Mouse (Mus musculus) layer of hippocampus, postnatal 25 days (tissue): ENCODE measurements at regions not wholly inside any gene's neighbourhood (a gene's known extent, or its start where the extent isn't known, plus 50 kb on each side); places are given as distances from the start of the nearest gene placed in this dataset.
A peak's percentile ranks its signal among the peaks of the same experiment; 100 is the strongest.

Experiments
- DNase-seq, 2 experiments: peaks; one replicate each; pipeline ENCODE4 v3.0.0; 2022; ENCODE audit warnings: mixed read lengths in 2 of 2, low spot score in 1 of 2; ENCODE audit errors: extremely low spot score in 1 of 2

DNA sequence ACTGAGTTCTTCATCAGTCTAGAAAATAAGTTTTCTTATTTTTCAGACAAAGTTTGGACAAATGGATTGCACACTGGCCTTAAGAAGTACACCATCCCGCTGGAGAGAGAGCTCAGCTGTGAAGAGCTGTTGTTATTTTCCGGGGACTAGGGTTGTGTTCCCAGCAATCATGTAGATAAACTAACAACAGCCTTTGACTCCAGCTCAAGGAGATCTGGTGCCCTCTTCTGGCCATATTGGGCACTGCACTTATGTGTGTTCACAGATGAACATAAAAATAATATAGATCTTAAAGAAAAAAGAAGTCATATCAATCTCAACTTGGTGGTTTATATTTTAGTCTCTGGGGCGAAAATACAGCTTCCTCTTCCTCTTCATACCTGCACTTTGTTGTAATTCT is 633.0 kb downstream of the Dok5 start:
- DNase-seq: peak in 1 of 2 experiments; percentile 4

- DNase-seq: no peak
Measured at GRCm38 (mm10) chr2:171363381-171363780, 631.8 kb downstream of the Dok5 start.

DNA sequence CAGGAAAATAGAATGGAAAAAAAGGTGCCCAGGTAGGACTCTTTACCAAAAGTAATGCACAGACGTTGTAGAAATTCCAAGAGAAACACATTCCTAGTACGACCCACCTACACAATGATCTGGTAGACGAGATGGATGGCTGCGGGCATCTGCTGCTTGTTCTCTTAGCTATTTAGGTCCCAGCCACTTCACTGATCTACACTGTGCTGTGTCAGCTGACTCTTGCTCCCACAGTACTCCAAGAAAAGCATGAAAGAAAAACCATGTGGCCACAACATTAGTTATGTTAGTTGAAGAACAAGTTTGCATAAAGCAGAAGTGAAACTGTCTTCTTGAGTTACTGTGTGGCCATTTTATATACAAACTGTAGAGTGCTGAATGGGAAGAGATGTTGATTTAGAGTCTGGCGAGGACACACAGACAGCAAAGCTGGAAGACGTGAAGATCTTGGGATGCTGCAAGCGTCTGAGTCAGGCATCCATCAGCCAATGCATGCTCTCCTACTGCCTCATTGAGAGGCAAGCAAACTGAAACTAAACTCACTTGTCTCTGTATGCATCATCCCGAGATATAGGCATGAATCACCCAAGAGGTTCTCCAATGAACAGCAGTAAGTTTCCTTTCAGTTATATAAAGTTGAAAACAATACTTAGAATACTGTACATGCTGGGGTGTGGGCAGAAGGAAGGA is 626.6 kb downstream of the Dok5 start:
- DNase-seq: no peak

- no peak for DNase-seq
Measured at GRCm38 (mm10) chr2:171348156-171348555, 616.5 kb downstream of the Dok5 start.

DNA sequence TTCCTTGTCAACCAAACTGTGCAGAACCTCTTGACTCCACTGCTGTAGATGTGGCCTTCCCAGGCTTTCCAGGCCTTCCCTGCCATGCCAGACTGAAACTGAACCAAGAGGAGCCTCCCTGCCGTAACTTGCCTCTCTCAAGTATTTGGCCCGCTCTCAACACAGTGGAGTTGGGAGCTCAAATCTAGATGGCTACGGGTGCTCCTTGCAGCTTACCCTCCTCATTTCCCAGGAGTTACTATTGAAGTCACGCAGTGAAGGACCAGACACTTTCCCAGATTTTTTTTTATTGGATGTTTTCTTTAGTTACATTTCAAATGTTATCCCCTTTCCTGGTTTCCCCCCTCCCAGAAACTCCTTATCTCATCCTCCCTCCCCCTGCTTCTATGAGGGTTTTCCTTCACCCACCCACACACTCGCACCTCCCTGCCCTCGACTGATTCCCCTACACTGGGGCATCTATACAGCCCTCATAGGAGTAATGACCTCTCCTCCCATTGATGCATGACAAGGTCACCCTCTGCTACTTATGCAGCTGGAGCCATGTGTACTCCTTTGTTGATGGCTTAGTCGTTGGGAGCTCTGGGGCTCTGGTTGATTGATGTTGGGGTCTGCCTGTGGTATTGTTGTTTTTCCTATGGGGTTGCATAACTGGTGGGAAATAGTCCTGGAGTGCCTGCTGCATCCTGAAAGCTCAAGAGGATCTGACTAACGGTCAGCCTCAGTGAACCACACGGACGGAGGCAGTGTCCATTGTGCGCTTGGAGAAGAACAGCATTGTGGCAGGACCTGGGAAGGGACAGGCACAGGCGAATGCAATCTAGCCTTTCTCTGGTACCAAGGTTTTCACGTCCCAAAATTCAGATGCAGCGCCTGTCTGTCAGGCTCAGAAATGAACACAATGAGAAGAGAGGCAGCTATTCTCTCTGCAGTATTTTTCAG is 602.5 kb downstream of the Dok5 start:
- no peak for DNase-seq

- DNase-seq: no peak
Measured at GRCm38 (mm10) chr2:171332826-171333225, 601.2 kb downstream of the Dok5 start.

- DNase-seq: no peak
Measured at GRCm38 (mm10) chr2:171331529-171331928, 599.9 kb downstream of the Dok5 start.

- no peak for DNase-seq
Measured at GRCm38 (mm10) chr2:171326909-171327308, 595.3 kb downstream of the Dok5 start.

DNA sequence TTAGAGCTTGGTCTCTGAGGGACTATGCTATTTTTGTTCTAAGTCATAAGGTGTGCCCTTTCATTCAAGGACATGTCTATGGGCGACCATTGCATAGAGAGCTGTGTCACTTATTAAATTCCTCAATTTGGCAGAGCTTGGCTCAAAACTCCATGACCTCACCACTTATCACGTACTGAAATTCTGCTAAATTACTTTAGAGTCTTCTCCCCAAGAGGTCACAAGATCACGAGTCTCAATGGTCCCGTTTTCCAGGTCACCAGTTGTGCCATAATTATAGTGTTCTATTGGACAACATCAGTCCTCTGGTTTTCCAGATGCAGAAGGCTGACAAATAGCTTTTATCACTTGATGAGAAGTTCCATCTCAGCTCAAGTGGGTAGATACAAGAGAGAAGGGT is 576.9 kb downstream of the Dok5 start:
- DNase-seq: no peak

GRCm38 (mm10) chr2:171306000-171306399 is 574.4 kb downstream of the Dok5 start:
- DNase-seq: no peak

DNA sequence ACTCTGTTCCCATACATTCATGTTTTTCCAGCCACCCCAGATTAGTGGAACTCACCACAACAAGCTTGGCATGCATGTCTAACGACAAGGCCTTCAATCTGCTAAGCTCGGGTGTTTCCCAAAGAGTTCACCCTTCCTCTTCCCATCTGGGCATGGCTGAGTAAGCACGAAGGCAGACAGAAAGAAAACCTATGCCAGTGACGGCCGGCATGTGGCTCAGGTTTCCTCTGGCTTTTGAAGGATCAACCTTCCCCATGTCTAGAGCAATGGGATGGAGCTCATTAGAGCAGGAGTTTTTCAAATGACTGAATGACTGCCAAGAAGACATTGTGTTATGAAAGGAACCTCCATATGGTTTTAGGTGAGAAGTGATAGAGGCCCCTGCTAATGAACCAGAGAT is 566.9 kb downstream of the Dok5 start:
- DNase-seq: no peak

DNA sequence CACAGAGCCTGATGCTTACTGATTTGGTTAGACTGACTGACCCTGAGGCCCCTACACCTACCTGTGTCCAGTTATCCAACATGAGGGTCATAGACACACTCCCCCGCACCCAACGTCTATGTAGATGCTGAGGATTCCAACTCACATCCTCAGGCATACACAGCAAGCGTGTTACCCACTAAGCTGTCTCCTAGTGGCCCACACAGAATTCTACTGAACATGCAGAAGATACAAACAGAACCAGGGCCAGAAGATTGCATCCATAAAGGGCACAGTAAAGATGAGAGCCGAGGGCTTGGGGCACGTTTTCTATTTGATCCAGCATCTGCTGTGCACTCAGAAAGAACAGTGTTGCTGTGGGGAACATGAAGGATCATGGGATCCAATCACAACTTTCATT is 564.0 kb downstream of the Dok5 start:
- no peak for DNase-seq

GRCm38 (mm10) chr2:171292579-171292978 is 561.0 kb downstream of the Dok5 start:
- DNase-seq: no peak

GRCm38 (mm10) chr2:171285719-171286394 is 554.2 kb downstream of the Dok5 start:
- DNase-seq: no peak

- DNase-seq: no peak
Measured at GRCm38 (mm10) chr2:171280132-171280531, 548.5 kb downstream of the Dok5 start.

DNA sequence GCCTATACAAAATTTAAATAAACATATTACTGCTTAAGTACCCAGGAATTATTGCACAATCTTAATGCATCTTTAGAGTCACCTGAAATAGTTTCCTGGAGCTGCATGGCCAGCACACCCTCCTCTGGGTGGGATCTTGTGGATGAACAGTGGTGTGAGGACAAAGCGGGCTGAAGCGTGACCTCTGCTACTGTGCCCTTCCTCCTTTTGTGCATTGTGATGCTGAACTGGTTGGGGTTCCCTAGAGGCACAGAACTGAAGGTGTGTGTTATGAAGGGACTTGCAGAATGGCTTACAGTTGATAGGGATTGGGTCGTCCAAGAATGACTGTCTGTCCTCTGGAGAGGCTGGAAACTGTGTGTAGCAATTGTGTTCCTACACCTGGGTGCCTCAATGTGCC is 547.7 kb downstream of the Dok5 start:
- no peak for DNase-seq

DNA sequence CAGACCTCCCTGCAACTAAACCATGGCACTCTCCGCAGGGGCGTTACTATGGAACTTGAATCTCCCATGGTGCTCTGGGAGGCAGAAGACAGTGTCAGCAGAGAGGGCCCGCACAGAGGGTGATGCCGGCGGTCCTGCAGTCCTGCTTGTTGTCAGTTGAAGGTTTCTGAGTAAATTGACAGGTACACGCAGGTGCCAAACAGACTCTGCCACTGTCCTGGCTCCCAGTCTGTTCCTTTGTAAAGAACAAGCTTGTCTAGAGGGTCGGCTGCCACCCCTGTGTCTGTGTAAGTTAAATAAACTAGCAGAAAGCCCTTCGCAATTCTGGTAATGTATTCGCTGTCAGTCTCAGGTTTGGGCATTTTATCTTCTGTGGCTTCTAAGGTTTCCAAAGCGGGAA is 521.6 kb downstream of the Dok5 start:
- peak in 1 of 2 experiments; percentile 8 for DNase-seq

GRCm38 (mm10) chr2:171245391-171245790 is 513.8 kb downstream of the Dok5 start:
- no peak for DNase-seq

DNA sequence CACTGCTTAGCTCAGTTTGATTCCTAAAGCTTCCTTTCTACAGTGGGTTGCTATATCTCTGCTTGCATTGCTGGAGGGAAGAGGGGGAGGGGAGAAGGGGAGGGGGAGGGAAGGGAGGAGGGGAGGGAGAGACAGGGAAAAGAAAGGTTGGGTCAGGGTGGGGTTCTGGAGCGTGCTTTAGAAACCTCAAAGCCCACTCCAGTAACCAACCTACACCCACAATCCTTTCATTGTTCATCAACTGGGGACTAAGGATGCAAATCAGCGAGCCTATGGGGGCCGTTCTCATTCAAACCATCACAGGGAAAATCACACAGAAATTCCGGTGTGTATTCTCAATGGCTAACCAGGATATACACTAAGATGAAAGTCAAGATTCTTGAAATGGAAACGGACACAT is 510.7 kb downstream of the Dok5 start:
- DNase-seq: no peak

- DNase-seq: no peak
Measured at GRCm38 (mm10) chr2:171237276-171237960, 505.8 kb downstream of the Dok5 start.

DNA sequence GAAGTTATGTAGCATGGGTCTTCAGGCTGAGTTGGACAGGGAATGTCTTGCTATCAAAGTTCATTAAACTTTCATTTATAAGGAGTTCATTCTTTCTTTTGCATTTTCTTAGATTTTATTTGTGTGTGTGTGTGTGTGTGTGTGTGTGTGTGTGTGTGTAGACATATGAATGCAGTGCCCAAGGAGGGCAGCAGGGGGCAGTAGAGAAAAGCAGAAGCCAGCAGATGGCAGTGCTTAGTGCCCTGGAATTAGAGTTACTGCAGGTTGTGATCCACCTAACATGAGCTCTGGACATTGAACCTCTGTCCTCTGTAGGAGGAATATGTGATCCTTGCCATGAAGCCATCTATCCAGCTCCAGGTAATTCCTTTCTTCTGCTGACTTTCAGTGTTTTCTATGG is 501.2 kb downstream of the Dok5 start:
- DNase-seq: no peak
